Mouse (Mus musculus): Measurements from ENCODE around the gene Golgb1.

Golgb1 gene

GRCm38 (mm10) chr16:36944895-36945424 lies 70.0 kb downstream of the Golgb1 start:
- DNase-seq (ENCODE audit: low spot score) = no peak

GRCm38 (mm10) chr16:36946459-36947159 lies 71.7 kb downstream of the Golgb1 start:
- no peak for DNase-seq (ENCODE audit: low spot score)

- no peak for DNase-seq (ENCODE audit: low spot score)
Observed at GRCm38 (mm10) chr16:36947646-36948197, 72.8 kb downstream of the Golgb1 start.

- DNase-seq (ENCODE audit: low spot score) = no peak
Observed at GRCm38 (mm10) chr16:36949614-36950336, 74.8 kb downstream of the Golgb1 start.

- DNase-seq (ENCODE audit: low spot score) = no peak
Observed at GRCm38 (mm10) chr16:36951029-36951428, 76.1 kb downstream of the Golgb1 start.

- no peak for DNase-seq (ENCODE audit: low spot score)
Observed at GRCm38 (mm10) chr16:36955106-36955505, 80.2 kb downstream of the Golgb1 start.

- no peak for DNase-seq (ENCODE audit: low spot score)
Observed at GRCm38 (mm10) chr16:36963415-36963814, 88.5 kb downstream of the Golgb1 start.

- no peak for DNase-seq (ENCODE audit: low spot score)
Observed at GRCm38 (mm10) chr16:36979127-36979526, 104.2 kb downstream of the Golgb1 start.

All from left cerebral cortex, adult 11 months (tissue).